Mouse (Mus musculus): ENCODE measurements around the gene Gstp2. TPM values are rescaled to one million over a fixed set of nuclear protein-coding genes. Genes with fewer than 3 reads are reported as not detected.

Gene Gstp2
- polyA plus RNA-seq (2015; fragmentation: Nextera tagmentation; extraction: Ambion mirVana) = 0.48 and 2.7 TPM in 2 replicates

DNA sequence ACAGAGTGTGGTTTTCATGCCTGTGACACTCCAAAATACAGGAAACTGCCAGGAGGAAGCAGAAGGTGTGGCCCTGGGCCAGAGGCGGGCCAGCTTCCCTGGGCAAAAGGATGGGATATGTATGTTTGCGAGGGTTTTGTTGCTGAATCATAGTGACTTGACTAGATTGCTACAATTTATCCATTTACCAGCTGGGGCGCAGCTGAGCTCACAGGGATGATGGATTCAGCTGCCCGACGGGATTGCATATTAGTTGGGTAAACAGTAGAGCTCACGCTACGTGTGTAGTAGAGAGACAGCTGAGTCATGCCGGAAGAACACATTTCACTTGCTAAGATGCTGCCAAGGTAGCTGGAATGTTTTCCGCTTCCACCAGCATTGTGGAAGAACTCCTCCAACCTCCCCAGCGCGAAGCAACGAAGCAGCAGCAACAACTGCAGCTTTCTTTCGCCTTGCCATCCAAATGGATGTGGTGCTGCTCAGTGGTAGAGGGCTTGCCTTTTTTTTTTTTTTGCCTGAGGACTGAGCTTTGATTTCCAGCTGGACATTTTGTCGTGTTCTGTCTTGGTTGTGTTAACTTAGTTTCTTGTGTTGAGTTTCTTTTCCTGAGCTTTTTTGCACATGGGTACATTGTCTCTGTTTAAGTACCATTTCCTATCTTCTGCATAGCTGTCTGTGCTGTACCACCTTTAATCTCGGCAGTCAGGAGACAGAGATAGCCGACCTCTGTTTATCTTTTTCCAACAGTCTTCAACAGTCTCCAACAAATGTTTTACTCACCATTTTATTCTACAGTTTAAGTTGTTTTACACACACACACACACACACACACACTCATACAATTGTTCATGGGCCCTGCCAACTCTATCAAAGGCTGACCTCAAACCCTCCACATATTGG is at the start of gene Gstp2:
Gene Gstp2 (minus strand): TSS at position 58 of the 900 bp plus-strand sequence.

GRCm38 (mm10) chr19:4081394-4081793 is 35.6 kb upstream of the Gstp2 start, which contains the start of gene Cabp2:
Gene Cabp2, plus strand, starts transcription at chr19:4081578.

GRCm38 (mm10) chr19:4059069-4059740 is 13.4 kb upstream of the Gstp2 start, which contains the start of gene Gstp3:
Gene Gstp3, minus strand, starts transcription at chr19:4059569.

GRCm38 (mm10) chr19:4037788-4038232 is 8.0 kb downstream of the Gstp2 start, which contains the start of gene Gstp1:
Gene Gstp1, minus strand, starts transcription at chr19:4037985.

GRCm38 (mm10) chr19:4012432-4013022 is 33.3 kb downstream of the Gstp2 start, which contains the start of gene Ndufv1:
Gene Ndufv1, minus strand, starts transcription at chr19:4012806.

DNA sequence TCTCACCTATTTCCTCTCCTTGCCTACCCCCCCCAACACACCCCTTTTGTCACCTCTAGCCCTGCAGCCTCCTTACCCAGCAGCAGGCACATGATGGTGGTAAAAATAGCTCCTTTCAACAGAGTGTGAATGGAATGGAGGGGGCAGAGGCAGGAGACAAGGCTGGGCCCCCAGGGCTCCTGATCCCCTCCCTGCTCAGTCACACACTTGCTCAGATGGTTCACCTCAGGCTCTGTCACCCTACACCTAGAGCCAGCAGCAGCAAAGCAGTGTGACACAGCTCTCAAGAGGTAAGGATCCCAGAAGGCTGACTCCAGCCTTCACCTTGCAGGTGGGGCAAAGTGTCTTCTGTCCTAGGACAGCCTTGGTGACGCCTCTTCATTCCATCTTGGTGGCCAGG is 42.7 kb downstream of the Gstp2 start, which contains the start of gene Doc2g:
Gene Doc2g (plus strand): TSS at position 202 of the 400 bp plus-strand sequence.

DNA sequence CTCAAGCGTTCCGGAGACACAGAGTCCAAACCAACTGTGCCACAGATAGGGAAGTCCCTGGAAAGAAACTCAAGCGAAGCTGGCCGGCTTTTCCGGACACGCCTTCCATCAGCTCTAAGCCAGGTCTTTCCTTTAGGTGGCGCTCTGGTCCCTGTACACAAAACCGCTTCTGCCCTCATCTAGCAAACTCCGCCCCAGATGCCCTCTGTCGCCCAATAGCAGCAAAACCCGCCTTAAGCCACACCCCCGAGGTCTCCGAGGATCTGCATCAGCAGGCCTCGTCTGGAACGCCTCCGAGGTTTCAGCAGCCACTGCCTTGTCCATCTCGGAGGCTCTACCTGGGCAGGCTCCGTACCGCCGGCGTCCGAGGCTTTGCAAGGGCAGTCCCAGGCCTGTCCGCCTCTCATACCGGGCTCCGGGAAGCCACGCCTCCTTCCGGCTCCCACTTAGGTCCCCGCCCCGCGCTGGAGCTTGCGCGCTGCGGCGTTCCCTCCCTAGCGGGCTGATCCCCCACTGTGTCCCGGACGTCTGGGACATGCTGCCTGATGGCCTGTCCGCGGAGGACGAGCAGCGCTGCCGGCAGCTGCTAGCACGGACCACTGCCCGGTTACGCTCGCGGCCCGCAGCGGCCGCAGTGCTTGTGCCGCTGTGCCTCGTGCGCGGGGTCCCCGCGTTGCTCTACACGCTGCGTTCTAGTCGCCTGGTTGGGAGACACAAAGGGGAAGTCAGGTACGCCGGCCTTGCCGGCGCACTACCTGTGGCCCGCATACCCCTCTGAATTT is 45.5 kb downstream of the Gstp2 start, which contains the start of the genes Nudt8 and Gm49405:
Gene Nudt8 (plus strand): TSS at position 462 of the 782 bp plus-strand sequence.
Gene Gm49405 (plus strand): TSS at position 508 of the 782 bp plus-strand sequence.

DNA sequence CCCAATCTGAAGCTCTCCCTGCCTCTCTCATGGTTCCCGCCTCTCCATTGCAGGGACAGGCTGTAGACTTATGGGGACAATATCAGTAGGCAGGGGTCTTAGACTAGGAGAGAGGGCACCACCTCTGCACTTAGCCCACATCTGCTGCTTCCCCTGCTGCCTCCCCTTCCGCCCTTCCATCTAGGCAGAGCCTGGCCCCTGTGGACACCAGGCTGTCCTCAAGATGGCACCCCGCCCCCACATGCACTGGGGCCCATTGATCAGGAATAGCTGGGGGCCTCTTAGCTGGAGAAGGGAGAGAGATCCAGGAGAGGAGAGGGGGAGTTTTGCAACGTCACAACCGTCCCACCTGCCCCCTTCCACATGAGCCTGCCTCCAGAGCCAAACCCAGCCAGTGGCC is 53.4 kb downstream of the Gstp2 start, which contains the start of gene Tbx10:
Gene Tbx10 (plus strand): TSS at position 337 of the 400 bp plus-strand sequence.

Other genes with a start within 250 kb of the Gstp2 start
- gene Chka, start 194.2 kb downstream of the Gstp2 start, polyA plus RNA-seq (2015; fragmentation: Nextera tagmentation; extraction: Ambion mirVana) = 54.1 and 55.6 TPM in 2 replicates
- gene Tcirg1, start 138.9 kb downstream of the Gstp2 start, polyA plus RNA-seq (2015; fragmentation: Nextera tagmentation; extraction: Ambion mirVana) = 19.2 and 21.3 TPM in 2 replicates
- 418 and 427 TPM in 2 replicates for gene Ndufs8, start 133.2 kb downstream of the Gstp2 start, polyA plus RNA-seq (2015; fragmentation: Nextera tagmentation; extraction: Ambion mirVana)
- 5.1 and 5.3 TPM in 2 replicates for gene Aldh3b1, start 116.2 kb downstream of the Gstp2 start, polyA plus RNA-seq (2015; fragmentation: Nextera tagmentation; extraction: Ambion mirVana)
- gene Unc93b1, start 110.8 kb downstream of the Gstp2 start, polyA plus RNA-seq (2015; fragmentation: Nextera tagmentation; extraction: Ambion mirVana) = 18.9 and 23.6 TPM in 2 replicates
- gene Aldh3b3, start 87.4 kb downstream of the Gstp2 start, polyA plus RNA-seq (2015; fragmentation: Nextera tagmentation; extraction: Ambion mirVana) = not detected in 2 replicates
- gene Aldh3b2, start 73.7 kb downstream of the Gstp2 start, polyA plus RNA-seq (2015; fragmentation: Nextera tagmentation; extraction: Ambion mirVana) = 0.45 TPM in 2 replicates
- 4.4 and 5.1 TPM in 2 replicates for gene Acy3, start 59.5 kb downstream of the Gstp2 start, polyA plus RNA-seq (2015; fragmentation: Nextera tagmentation; extraction: Ambion mirVana)
- 0.12 TPM in 1 of 2 replicates, not detected in the other for gene Tbx10, start 53.3 kb downstream of the Gstp2 start, polyA plus RNA-seq (2015; fragmentation: Nextera tagmentation; extraction: Ambion mirVana)
- gene Nudt8, start 45.4 kb downstream of the Gstp2 start, polyA plus RNA-seq (2015; fragmentation: Nextera tagmentation; extraction: Ambion mirVana) = 26.9 and 27.1 TPM in 2 replicates
- 2.2 and 2.6 TPM in 2 replicates for gene Gm49405, start 45.4 kb downstream of the Gstp2 start, polyA plus RNA-seq (2015; fragmentation: Nextera tagmentation; extraction: Ambion mirVana)
- gene Doc2g, start 42.7 kb downstream of the Gstp2 start, polyA plus RNA-seq (2015; fragmentation: Nextera tagmentation; extraction: Ambion mirVana) = 3.2 TPM in 2 replicates
- 281 and 291 TPM in 2 replicates for gene Ndufv1, start 33.2 kb downstream of the Gstp2 start, polyA plus RNA-seq (2015; fragmentation: Nextera tagmentation; extraction: Ambion mirVana)
- gene Gstp1, start 8.0 kb downstream of the Gstp2 start, polyA plus RNA-seq (2015; fragmentation: Nextera tagmentation; extraction: Ambion mirVana) = 590 and 603 TPM in 2 replicates
- gene Gstp3, start 13.5 kb upstream of the Gstp2 start, polyA plus RNA-seq (2015; fragmentation: Nextera tagmentation; extraction: Ambion mirVana) = not detected in 2 replicates
- gene Cabp2, start 35.6 kb upstream of the Gstp2 start, polyA plus RNA-seq (2015; fragmentation: Nextera tagmentation; extraction: Ambion mirVana) = not detected in 2 replicates
- 74.2 and 77.2 TPM in 2 replicates for gene Cdk2ap2, start 51.2 kb upstream of the Gstp2 start, polyA plus RNA-seq (2015; fragmentation: Nextera tagmentation; extraction: Ambion mirVana)
- 90.8 and 110 TPM in 2 replicates for gene Pitpnm1, start 54.0 kb upstream of the Gstp2 start, polyA plus RNA-seq (2015; fragmentation: Nextera tagmentation; extraction: Ambion mirVana)
- gene Aip, start 79.8 kb upstream of the Gstp2 start, polyA plus RNA-seq (2015; fragmentation: Nextera tagmentation; extraction: Ambion mirVana) = 103 and 106 TPM in 2 replicates
- not detected in 2 replicates for gene Gpr152, start 93.8 kb upstream of the Gstp2 start, polyA plus RNA-seq (2015; fragmentation: Nextera tagmentation; extraction: Ambion mirVana)
- gene Cabp4, start 98.0 kb upstream of the Gstp2 start, polyA plus RNA-seq (2015; fragmentation: Nextera tagmentation; extraction: Ambion mirVana) = 0.26 and 0.76 TPM in 2 replicates
- 94.3 and 112 TPM in 2 replicates for gene Coro1b, start 102.6 kb upstream of the Gstp2 start, polyA plus RNA-seq (2015; fragmentation: Nextera tagmentation; extraction: Ambion mirVana)
- gene Ptprcap, start 107.6 kb upstream of the Gstp2 start, polyA plus RNA-seq (2015; fragmentation: Nextera tagmentation; extraction: Ambion mirVana) = 0.70 TPM in 1 of 2 replicates, not detected in the other
- 41.9 and 53.4 TPM in 2 replicates for gene Rps6kb2, start 117.3 kb upstream of the Gstp2 start, polyA plus RNA-seq (2015; fragmentation: Nextera tagmentation; extraction: Ambion mirVana)
- gene Carns1, start 129.5 kb upstream of the Gstp2 start, polyA plus RNA-seq (2015; fragmentation: Nextera tagmentation; extraction: Ambion mirVana) = 6.2 and 6.6 TPM in 2 replicates
- 1.2 and 1.6 TPM in 2 replicates for gene Tbc1d10c, start 145.3 kb upstream of the Gstp2 start, polyA plus RNA-seq (2015; fragmentation: Nextera tagmentation; extraction: Ambion mirVana)
- gene Ppp1ca, start 146.0 kb upstream of the Gstp2 start, polyA plus RNA-seq (2015; fragmentation: Nextera tagmentation; extraction: Ambion mirVana) = 572 and 576 TPM in 2 replicates
- 14.9 and 15.7 TPM in 2 replicates for gene Rad9a, start 155.6 kb upstream of the Gstp2 start, polyA plus RNA-seq (2015; fragmentation: Nextera tagmentation; extraction: Ambion mirVana)
- gene Clcf1, start 168.2 kb upstream of the Gstp2 start, polyA plus RNA-seq (2015; fragmentation: Nextera tagmentation; extraction: Ambion mirVana) = 1.2 and 1.3 TPM in 2 replicates
- not detected in 2 replicates for gene AC109138.7, start 168.3 kb upstream of the Gstp2 start, polyA plus RNA-seq (2015; fragmentation: Nextera tagmentation; extraction: Ambion mirVana)
- 32.9 and 33.0 TPM in 2 replicates for gene Pold4, start 185.9 kb upstream of the Gstp2 start, polyA plus RNA-seq (2015; fragmentation: Nextera tagmentation; extraction: Ambion mirVana)
- 18.8 and 24.1 TPM in 2 replicates for gene Ssh3, start 223.2 kb upstream of the Gstp2 start, polyA plus RNA-seq (2015; fragmentation: Nextera tagmentation; extraction: Ambion mirVana)
- gene Ankrd13d, start 237.1 kb upstream of the Gstp2 start, polyA plus RNA-seq (2015; fragmentation: Nextera tagmentation; extraction: Ambion mirVana) = 85.0 and 93.2 TPM in 2 replicates